Mouse (Mus musculus): ENCODE results near the gene 4931440F15Rik.
A peak's percentile ranks its signal among the peaks of the same experiment; 100 is the strongest.
"Not testable (repeated sequence)": the region's sequence is repeated elsewhere in the genome, so short reads cannot be mapped to it uniquely, and the experiment has no call there.

The 4931440F15Rik gene

DNA sequence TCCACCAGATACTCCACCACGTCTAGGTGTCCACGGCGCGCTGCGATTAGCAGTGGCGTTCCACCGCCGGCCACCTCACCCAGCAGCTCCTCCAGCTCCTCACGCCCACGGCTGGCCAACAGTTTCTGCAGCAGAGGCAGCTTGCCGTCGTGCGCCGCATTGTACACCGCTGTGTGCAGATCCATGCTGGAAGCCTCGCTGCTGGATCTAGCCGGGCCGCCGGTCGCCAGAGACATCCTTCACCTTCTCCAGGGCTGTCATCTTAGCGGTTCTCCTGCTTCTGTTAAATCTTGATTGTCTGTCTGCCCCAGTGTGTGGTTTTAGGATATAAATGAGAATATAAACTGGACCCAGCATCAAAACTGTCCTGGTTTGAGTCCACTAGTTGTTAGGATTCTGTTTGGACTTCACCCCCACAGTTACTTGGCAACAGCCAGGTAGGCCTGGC lies at the start of gene 4931440F15Rik:
Gene 4931440F15Rik (minus strand): TSS at position 398 of the 448 bp plus-strand sequence.
- DNase-seq = not testable (repeated sequence)

DNA sequence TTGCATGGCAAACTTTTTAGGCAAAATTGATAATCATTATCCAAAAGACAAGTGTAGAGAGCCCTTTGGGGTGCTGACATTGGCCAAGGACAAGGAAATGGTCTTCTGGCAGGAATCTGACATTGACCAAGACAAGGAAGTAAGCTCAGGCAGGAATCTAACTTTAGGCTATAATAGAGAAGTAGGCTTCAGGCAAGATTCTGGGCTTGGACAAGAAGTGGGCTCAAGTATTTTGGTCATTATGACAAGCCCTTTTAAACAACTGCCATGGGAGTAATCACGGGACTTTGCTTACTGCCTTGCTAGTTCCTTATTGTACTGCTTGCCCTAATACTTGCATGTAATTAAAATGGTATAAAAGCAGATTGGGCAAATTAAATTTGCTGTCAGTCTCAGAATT lies 49.3 kb upstream of the 4931440F15Rik start:
- DNase-seq = not testable (repeated sequence)

DNA sequence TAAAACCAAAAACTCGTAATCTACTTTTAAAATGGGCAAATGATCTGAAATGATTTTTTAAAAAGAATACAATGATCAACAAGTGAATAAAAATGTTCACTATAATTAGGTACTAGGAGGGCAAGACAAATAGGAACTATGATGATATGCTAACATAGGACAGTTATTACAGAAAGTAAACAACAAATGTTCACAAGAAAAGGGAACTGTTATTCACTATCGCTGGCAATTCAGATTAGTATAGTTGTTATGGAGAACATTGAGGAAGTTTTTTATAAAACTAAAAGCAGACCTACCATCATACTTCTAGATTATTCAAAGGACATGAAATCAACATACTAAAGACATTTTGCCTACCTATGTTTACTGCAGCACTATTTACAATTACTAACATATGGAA lies 44.7 kb upstream of the 4931440F15Rik start:
- DNase-seq = no peak

DNA sequence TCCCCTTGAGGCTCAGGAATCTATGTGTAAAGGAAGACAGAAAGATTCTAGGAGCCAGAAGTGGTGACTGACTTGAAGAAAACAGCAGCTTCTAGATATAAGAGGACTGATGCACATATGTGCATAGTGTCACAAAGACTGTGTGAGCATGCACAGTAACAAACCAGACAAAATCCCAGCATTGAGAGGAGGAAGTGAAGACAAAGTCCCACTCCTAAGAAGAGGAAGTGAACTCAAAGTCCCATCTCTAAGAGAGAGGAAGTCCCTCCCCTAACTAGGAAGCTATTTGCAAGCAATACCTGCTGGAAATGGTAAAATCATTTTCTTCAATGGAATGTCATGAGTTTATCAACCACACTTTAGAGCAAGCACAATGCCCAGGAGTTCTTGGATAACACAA lies 38.8 kb upstream of the 4931440F15Rik start:
- DNase-seq = no peak

DNA sequence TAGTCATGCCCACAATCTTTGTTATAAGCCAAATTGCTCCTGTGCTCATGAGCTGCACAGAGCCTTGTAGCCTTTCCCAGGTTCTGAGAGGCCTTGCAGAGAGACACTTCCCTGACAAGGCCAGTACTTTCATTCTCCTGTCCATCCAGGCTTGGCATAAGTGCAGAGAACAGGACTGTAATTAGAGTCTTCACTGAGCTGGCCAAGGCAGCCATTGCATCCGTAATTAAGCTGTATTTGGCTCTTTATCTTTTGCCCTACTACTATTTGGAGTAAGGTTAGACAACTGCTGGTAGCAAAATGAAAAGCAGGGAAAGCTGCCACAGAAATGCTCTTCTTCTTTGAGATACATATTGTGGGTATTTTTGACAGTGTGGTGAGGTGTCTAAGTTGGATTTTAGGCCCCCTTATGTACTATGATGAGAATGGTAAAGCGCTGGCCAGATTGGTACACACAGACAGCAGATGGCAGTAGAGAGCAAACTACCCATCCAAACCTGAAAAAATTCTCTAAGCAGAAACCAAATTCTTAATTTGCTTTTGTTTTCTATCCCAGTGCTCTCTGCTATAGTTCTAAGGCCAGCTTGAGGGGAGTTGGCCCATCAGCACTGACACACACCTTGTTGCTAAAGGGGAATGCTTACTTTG lies 36.4 kb upstream of the 4931440F15Rik start:
- peak; percentile 40 to 57 for DNase-seq

DNA sequence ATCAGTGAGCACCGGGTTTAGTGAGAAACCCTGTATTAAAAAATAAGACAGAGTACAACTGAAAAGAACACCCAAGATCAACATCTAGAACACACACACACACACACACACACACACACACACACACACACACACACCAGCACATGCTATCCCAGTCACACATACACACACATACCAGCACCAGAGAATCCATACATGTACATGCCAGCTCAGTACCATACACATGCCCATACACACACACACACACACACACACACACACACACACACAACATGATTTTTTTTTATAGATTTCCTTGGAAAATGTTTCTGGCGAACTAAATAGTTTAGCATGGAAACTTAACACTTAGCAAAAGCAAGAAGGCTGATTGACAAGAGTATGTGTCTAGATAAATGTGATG lies 35.6 kb upstream of the 4931440F15Rik start:
- DNase-seq = no peak

DNA sequence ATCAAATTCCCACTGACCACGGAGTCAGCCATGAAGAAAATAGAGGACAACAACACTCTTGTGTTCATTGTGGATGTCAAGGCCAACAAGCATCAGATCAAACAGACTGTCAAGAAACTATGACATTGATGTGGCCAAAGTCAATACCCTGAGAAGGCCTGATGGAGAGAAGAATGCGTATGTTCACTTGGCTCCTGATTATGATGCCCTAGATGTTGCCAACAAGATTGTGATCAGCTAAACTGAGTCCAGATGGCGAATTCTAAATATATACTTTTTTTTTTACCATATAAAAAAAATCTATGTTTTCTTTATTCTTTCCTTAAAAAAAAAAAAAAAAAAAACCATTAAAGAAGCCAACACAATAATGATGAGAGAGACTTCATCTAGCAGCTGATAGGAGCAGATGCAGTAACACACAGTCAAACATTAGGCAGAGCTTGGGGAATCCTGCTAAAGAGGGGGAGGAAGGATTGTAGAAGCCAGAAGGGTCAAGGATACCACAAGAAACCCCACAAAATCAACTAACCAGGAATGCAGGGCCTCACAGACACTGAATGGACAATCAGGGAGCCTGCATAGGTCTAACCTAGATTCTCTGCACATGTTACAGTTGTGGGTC lies 15.2 kb upstream of the 4931440F15Rik start:
- DNase-seq = no peak

DNA sequence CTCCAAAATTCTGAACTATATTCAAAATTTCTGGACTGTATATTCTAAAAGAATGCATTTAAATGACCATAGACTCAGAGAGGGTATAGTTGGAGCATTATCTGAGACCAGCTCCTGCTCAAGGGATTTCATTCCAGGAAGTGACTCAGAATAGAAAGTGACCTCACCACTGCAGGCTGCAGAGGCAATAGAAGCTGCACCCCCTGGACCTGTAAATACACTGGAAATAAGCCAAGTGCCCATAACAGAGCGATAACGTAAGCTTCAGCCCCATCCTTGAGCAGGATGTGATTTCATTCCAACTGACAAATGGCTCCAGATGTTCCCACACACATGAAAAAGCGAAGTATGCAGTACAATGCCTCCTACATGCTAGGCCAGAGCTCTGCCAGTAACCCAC lies 14.3 kb upstream of the 4931440F15Rik start:
- DNase-seq = no peak

DNA sequence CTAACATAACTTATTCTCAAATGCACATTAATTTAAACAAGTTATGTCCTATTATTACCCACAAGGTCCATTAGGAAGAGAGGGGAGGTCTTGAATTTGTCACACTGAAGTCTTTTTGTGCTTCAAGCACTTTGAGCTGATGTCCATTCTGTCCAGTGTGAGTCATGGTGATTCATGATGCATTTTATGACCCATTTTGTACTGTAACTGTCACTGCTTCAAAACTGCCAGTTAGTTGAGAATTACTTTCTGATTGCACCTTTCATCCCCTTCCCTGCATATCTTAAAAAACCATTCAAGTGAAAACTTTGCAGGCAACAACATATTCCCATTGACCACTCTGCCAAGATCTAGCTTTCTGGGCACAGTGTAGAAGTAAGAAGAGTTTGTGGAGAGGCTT lies 11.6 kb upstream of the 4931440F15Rik start:
- DNase-seq = no peak

DNA sequence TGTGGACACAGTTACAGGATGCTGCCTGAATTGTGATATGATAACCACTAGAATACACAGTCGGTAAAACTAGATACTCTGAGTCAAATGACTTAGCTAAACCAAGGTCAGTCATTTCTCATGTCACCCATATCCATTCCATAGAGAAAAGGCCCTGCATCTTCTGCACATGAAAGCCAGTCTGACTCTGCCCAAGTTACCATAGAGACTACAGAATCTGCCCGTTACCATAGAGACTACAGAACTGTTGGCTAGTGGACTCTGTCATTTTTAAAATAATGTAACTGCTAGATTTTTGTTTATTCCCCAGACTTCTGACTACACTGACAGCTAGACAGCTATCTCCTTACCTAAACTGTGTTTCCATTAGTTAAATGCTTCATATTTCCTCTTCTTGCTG lies 2.3 kb upstream of the 4931440F15Rik start:
- no peak for DNase-seq

DNA sequence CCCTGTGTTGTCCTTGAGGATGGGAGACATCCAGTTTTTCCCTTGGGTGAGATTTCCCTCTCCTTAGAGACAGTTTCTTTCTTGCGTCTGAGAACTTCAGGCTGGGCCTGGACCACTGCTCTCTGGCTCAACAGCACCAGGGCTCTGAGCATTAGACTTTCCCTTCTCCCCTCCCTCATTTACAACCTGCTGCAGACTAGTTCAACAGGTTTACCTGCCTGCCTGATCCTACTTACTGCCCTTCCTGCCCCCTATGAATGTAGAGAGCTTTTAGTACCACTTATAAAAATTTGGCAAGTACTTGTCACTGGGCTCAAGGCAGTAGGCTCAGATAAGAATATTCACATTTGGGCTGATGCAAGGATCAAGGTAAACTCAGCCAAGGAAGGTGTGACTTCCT lies 533 bp upstream of the 4931440F15Rik start:
- no peak for DNase-seq

DNA sequence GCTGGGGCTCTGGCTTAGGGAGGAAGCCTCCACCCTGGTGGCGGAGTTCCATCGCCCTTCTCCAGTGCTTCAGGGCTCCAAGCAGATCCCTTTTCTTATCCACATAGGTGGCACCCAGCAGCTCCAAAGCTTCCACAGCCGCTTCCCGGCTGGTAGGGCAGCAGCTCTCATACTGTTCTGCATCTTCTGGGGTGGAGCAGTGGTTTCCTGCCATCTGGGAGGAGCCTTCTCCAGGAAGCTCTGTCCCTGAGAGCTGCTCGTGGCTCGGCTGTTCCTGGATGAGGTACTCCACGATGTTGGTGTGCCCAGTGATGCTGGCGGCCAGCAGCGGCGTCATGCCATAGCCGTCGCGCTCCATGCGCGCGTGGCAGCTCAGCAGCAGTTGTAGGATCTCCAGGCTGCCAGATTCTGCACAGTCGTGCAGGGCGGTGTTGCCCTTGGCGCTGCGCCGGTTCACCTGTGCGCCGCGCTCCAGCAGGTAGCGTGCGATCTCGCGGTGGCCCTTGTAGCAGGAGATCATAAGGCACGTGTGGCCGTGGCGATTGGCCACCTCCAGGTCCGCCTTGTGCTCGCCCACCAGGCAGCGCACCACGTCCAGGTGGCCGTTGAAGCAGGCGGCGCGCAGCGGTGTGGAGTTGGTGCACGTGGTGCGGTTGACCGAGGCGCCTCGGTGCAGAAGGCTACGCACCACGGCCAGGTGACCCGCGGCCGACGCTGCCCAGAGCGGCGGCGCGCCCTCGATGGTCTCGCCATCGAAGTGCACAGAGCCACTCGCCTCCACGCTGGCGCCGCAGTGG lies 796 bp downstream of the 4931440F15Rik start:
- not testable (repeated sequence) for DNase-seq

DNA sequence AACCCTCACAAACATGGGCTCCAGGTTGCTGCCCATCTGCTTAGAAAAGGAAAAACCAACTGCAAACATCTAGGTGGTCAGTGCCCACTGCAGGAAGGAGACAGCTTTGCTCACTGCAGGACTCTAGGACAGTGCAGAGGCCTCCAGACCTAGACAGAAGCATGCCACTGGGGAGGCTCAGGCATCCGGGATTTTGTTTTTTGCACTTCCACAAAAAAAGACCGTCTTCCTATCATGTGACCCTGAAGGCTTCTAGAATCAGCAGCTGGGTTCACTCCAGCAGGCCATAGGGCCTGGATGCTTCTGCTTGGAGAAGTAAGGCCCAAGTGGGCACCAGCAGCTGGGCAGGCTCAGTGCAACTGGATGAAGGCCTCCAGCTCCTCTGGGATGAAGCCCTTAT lies 2.3 kb downstream of the 4931440F15Rik start:
- DNase-seq = no peak

DNA sequence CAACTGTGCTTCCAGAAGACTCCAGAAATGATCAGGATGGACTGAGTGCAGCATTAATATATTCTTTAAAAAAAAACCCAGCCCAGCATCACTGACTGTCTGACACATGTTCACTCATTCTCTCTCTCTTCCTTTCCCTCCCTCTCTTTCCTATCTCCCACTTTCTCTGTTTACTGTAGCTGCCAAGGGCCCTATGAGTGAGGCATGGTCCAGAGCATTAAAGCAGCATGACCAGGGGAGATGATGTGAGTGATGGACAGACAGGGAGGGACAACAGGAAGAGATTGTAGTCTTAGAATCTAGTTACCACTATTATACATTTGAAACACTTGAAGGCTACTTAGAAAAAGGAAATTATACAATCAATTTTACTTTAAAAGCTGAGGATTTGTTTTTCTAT lies 9.8 kb downstream of the 4931440F15Rik start:
- DNase-seq = no peak

DNA sequence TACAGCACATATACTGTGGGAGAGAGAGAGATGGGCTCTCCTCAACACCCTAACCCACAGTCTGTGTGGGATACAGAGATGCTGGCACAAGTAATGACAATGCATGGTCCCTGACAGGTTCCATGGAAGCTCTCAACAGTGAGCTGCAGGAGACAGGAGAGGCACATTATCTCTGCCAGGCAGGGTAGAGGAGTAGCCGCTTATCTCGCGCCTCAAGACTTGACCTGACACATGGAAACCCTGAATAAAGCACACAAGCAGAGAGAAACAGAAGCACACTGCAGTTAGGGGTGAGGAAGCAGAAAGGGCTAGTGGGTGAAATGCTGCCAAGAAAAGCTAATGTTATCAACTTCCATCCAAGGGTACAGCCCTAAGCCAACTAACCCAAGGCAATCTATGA lies 10.2 kb downstream of the 4931440F15Rik start:
- no peak for DNase-seq

DNA sequence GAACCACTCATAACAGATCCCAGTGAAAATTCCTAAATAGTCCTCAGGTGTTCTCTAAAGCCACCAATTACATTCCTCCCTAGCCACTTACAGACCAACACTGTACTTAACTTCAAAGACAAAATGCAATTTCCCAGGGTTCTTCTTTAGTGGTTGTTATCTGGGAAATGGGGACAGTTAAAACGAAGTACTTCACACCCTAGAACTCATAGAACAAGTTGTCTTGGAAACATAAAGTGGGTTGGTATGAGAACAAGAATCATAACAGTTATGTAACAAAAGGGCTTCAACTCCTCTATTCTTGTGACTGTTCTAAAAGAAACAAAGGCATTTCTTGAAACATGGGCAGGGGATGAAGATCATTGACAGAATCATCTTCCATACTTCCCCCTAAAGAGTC lies 12.2 kb downstream of the 4931440F15Rik start:
- DNase-seq = no peak

DNA sequence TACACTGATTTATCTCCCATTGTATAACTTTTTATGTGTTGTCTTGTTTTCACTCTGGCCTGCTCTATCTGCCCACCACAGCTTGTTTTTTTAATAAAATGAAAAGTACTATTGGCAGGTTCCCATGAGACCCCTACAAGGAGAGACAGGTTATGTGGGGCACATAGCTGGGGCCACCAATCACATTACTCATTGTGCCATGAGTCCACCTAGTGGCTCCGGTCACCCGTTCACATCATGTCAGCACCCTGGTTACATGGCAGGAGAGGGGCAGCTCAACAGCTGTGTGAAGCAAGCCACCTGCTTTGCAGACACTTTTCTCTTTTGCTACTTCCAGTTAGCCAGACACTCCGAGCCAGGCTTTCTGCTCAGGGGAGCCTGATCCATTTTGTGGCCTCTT lies 13.0 kb downstream of the 4931440F15Rik start:
- no peak for DNase-seq

DNA sequence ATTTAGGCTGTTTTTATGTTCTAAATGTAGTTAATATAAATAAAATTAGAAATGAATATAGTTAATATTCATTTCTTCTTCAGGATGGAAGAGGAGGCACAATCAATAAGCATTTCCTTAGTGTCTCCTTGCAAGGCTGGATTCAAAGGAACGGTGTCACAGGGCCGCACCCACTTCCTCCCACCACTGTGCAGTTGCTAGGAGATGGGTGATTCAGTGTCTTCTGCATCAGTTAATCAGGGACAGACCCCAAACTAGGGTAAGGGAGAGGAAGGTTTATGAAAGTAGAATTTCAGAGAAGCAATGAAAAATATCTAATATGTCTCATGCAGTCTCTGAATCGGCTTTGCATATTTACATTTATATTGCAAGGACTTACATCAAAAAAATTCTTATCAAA lies 15.1 kb downstream of the 4931440F15Rik start:
- DNase-seq = no peak

DNA sequence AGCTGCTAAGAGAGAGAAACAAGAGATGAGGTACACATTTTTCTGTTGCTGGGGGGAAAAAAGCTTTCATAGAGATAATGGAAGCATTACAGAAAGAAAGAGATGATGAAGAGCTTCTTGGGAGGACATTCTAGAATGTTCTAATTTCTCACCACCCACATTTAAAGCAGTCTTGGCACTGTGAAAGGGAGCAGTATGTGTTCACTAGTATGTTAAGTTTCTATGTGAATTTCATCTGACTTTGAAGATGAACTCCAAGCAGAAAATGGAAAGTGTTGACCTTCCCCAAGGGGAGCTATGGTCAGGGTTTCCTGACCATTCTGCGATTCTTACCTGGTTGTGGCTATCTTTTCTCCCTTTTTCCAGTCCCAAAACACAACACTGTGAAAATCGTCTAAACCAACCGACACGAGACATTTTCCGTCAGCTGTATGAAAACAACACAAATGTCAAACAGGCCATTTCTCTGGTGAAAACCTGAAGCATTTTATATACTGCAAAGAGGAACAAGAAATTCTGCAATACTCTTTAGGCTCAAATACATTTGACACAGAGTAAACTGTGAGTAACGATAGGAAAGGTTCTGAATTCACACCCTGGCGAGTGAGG lies 16.4 kb downstream of the 4931440F15Rik start:
- no peak for DNase-seq

DNA sequence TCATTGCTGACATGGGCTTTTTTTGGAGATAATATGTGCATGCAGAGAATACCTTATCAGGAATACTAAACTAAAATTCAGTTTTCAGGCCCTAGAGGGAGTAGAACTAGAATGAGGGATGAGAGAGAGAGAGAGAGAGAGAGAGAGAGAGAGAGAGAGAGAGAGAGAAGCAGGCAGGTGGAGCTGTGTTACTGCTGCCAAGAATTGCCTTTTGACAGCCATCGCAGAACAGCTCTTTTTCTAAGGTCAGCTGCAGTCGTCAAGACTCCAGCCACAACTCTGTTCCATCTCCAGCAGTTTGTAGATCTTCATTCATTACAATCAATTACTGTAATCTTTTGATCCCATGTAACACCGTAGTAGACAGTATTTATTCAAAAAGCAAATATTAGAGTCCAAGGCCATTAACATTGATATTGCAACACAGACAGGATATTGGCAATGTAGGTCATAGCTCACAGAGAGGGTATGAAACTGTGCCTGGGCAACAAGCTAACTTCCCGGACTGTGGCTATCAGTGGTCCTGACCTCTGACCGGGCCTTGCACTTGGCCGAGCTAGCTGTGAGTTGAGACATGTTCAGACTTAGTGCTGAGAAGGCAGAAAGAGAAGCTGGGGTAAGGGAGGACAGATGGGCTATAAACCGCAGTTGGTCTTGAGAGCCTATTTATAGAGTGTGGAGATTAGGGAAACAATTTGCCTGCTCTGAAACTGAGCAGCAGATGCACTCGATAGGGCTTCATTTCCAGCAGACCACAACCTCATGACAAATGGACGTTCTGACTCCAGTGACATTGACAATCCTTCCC lies 17.1 kb downstream of the 4931440F15Rik start:
- peak; percentile 58 to 66 for DNase-seq

DNA sequence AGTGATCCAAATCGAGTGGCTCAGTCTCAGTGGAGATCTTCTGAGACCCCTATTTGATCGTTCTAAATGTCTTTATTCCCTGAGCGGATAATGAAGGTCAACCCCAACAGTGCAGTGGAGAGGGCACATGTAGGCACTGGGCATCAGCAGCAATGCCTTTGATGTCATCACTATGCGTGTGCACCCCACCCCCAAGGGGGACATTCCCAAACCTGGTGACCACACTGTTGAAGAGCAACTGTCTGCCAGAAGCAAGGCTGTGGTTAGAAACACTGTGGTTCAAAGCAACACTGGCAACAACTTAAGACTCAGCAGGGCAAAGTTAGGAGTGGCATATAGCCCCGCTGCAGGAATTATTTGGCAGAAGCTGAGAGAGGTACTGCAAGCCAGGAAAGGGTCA lies 18.1 kb downstream of the 4931440F15Rik start:
- no peak for DNase-seq
